Mouse (Mus musculus) limb, embryonic 15.5 days (tissue): Measurements from ENCODE around the gene Nudt4. TPM values are rescaled to one million over a fixed set of nuclear protein-coding genes. Genes with fewer than 3 reads are reported as not detected.

Source experiments
- ATAC-seq: fragments of 200-750 bp; cut with Nextera tagmentation; 2 replicates; pipeline ENCODE4 v1.8.0; 2017; ENCODE audit warnings: low read depth, moderate TSS enrichment; ENCODE audit not compliant: insufficient number of reproducible peaks, low FRiP score, low TSS enrichment
- H3K27ac ChIP-seq: fragments of 300-500 bp; sonication (generic); 2 replicates; pipeline ENCODE4 v1.5.1; 2015; ENCODE audit warnings: moderate library complexity, mild to moderate bottlenecking, inconsistent platforms
- H3K27me3 ChIP-seq: fragments of 300-500 bp; sonication (generic); 2 replicates; pipeline ENCODE4 v1.6.1; 2015; ENCODE audit warnings: inconsistent platforms
- H3K36me3 ChIP-seq: fragments of 300-500 bp; sonication (generic); 2 replicates; pipeline ENCODE4 v1.6.1; 2015; ENCODE audit warnings: inconsistent platforms
- H3K4me1 ChIP-seq: fragments of 300-500 bp; sonication (generic); 2 replicates; pipeline ENCODE4 v1.6.1; 2015; ENCODE audit warnings: inconsistent platforms
- H3K4me2 ChIP-seq: fragments of 300-500 bp; sonication (generic); 2 replicates; pipeline ENCODE4 v1.6.1; 2015; ENCODE audit warnings: mild to moderate bottlenecking, inconsistent platforms
- H3K4me3 ChIP-seq: fragments of 300-500 bp; sonication (generic); 2 replicates; pipeline ENCODE4 v1.5.1; 2015; ENCODE audit warnings: mild to moderate bottlenecking, inconsistent platforms
- H3K9ac ChIP-seq: fragments of 300-500 bp; sonication (generic); 2 replicates; pipeline ENCODE4 v1.6.1; 2015; ENCODE audit warnings: inconsistent platforms
- H3K9me3 ChIP-seq: fragments of 300-500 bp; sonication (generic); 2 replicates; pipeline ENCODE4 v1.6.1; 2016; ENCODE audit warnings: inconsistent platforms
- WGBS: fragments of 180-500 bp; shearing (Covaris S2); methylation state at CpG from one replicate; pipeline ENCODE4 v1.1.7; 2015; 5-methylcytosine and 5-hydroxymethylcytosine counted together
- polyA plus RNA-seq: library from polyadenylated mRNA; unstranded; fragments of >200 nt; fragmentation: Nextera tagmentation; extraction: Ambion mirVana; gene quantifications from 2 replicates; pipeline ENCODE4 v1.2.1, GENCODE M21; 2015

Gene Nudt4
- polyA plus RNA-seq, 1 experiment from 2014 or later, result 86.4 TPM

DNA sequence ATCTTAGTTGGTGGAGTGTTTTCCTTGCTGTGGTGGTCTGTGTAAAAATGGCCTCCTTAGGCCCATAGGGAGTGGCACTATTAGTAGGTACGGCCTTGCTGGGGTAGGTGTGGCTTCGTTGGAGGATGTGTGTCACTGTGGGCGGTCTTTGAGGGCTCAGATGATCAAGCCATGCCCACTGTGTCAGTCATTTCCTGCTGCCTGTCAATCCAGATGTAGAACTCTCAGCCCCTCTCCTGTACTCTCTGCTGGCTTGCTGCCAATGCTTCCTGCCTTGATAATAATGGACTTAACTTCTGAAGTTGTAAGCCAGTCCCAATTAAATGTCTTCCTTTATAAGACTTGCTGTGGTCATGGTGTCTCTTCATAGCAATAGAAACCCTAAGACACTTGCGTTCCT is 25.2 kb upstream of the Nudt4 start:
- no peaks in the 10 kb centered on the region for H3K4me1 ChIP-seq
- no peak for ATAC-seq
- H3K9me3 ChIP-seq, result no peaks in the 10 kb centered on the region
- WGBS, result 87% methylated on average over 4 of the region's 4 CpGs
- H3K27ac ChIP-seq, result no peak overlapping the region
- H3K36me3 ChIP-seq, result no peaks in the 10 kb centered on the region
- H3K4me2 ChIP-seq, result no peak overlapping the region
- H3K27me3 ChIP-seq, result no peaks in the 10 kb centered on the region
- H3K9ac ChIP-seq, result no peak overlapping the region
- H3K4me3 ChIP-seq, result no peak overlapping the region

DNA sequence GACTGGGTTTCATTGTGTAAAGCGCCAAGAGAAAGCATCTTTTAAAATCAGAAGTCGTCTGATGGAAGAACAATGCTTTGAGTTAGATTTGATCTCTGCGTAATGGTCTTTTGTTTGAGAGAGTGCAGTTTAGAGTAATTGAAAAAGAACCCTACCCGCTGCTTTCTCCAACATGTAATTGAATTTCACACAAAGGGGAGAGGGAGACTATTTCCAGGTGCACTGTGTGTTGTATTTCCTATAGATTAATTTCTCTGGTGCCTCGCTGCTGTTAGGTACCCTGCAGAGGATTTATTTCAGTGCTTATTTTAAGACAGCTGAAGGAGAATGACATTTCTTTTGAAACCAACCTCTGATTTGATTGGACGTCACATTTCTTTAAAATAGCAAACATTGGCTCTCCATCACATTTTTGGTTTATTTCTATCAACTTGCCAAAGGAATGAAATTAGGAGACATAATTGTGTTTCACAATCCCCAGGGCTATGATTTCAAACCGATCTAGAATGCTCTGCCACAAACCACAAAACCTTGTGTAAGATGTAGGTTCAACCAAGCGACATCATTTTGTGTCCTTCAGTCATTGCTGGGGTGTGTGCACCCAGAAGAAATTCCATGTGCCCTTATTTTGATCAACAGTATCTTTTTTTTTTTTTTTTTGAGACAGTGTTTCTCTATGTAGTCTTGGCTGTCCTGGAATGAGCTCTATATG is 23.7 kb upstream of the Nudt4 start:
- H3K4me3 ChIP-seq, result no peak overlapping the region
- 66% methylated on average over 8 of the region's 8 CpGs for WGBS
- no peaks in the 10 kb centered on the region for H3K27me3 ChIP-seq
- no peak for ATAC-seq
- H3K36me3 ChIP-seq, result no peaks in the 10 kb centered on the region
- H3K27ac ChIP-seq, result no peak overlapping the region
- H3K4me1 ChIP-seq, result no peaks in the 10 kb centered on the region
- H3K9ac ChIP-seq, result no peak overlapping the region
- no peaks in the 10 kb centered on the region for H3K9me3 ChIP-seq
- H3K4me2 ChIP-seq, result no peak overlapping the region

DNA sequence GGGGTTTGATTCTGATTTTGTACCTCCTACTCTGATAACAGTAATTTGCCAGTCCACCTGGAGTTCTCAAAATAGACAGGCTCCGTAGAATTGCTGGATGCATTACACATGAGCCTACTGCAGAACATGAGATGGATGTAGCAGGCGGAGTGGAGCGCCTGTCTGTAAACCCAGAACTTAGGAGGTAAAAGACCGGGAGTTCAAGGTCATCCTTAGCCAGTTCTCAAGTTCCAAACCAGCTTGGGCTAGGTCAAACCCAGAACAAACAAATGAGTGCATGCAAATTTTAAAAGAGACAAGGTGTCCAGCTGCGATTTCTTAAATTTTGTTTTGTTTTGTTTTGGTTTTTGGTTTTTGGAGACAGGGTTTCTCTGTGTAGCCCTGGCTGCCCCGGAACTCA is 21.6 kb upstream of the Nudt4 start:
- Histone ChIP-seq H3K4me1 (no peaks in the 10 kb centered on the region), H3K4me2 (no peak overlapping the region), H3K4me3 (no peak overlapping the region), H3K9me3 (no peaks in the 10 kb centered on the region), H3K27ac (no peak overlapping the region), H3K27me3 (no peaks in the 10 kb centered on the region), H3K36me3 (no peaks in the 10 kb centered on the region), H3K9ac (no peak overlapping the region)
- no peak for ATAC-seq
- 82% methylated on average over 6 of the region's 6 CpGs for WGBS

DNA sequence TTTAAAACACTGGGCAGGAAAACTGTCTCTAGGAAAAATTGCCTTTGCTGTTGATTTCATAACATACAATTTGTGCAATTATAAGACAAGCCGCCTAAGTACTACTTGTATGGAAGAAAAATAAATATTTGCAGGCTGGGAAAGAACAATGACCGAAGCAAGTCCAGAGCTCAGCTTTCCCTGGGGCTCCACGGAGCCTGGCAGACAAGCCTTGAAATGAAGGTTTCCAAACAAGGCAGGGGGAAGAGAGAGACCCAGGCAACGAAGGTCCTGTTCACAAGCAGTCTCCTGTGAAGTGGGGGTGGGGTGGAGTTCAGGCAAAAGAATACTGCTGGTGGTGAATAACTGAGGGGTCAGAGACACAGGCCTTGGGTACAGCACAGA is 13.6 kb upstream of the Nudt4 start:
- H3K9me3 ChIP-seq, result no peaks in the 10 kb centered on the region
- no peak overlapping the region for H3K4me3 ChIP-seq
- H3K9ac ChIP-seq, result no peak overlapping the region
- no peaks in the 10 kb centered on the region for H3K27me3 ChIP-seq
- WGBS, result 42% methylated on average over 4 of the region's 4 CpGs
- H3K36me3 ChIP-seq, result no peaks in the 10 kb centered on the region
- ATAC-seq, result no peak
- H3K27ac ChIP-seq, result no peak overlapping the region
- H3K4me2 ChIP-seq, result no peak overlapping the region
- no peaks in the 10 kb centered on the region for H3K4me1 ChIP-seq

DNA sequence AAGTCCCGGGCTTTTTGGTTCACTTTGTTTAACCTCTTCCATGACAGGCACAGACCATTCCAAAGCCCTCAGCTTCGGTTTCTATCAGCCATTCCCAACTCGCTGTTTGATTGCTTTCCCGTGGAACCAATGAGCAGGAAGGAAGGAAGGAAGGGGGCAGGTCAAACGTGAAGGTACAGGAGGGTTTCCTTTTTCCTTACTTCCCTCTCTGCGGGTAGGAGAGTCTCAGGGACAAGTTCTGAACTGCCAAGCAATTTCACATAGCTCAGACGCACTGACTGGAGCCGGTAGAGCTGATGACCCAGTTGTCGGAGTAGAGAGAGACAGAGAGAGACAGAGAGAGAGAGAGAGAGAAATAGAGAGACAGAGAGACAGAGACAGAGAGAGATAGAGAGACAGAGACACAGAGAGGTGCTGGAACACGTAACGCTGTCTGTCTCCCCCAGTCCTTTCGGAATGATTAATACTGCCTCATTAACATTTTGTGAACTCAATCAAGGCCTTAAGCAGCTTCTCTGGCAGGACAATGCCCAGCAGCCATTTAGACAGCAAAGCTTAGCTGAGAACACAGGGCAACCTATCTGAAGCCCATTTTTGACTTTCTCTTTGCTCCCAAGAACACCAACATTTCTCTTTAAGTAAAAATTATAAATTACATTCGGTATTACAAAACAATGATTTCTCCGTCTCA is 13.1 kb upstream of the Nudt4 start:
- Histone ChIP-seq H3K36me3 (no peaks in the 10 kb centered on the region), H3K4me2 (no peak overlapping the region), H3K9ac (no peak overlapping the region), H3K4me1 (no peaks in the 10 kb centered on the region), H3K27me3 (no peaks in the 10 kb centered on the region), H3K9me3 (no peaks in the 10 kb centered on the region), H3K27ac (no peak overlapping the region), H3K4me3 (no peak overlapping the region)
- 50% methylated on average over 14 of the region's 14 CpGs for WGBS
- ATAC-seq, result no peak

DNA sequence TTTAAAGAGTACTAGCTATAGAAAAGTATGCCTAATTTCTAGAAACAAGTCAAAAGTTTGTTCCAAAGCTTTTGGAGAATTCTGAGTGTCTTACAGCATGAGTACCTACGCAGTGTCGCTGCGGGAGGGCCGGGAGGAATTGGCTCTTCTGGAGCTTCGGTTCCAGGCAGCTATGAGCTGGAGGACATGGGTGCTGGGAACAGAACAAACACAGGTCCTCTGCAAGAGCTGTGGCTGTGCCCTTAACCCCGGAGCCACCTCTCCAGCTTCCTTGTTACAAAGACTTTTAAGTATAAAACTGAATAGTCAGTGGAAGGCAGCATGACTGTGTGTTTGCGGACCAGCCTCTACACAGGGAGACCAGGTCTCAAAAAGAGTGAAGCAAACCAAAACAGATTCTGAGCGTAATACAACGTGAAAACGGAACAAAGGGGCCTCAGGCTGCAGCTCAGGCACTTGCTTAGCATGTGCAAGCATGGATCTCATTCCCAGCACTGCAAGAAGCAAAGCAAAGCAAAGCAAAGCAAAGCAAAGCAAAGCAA is 12.0 kb upstream of the Nudt4 start:
- Histone ChIP-seq H3K27me3 (no peaks in the 10 kb centered on the region), H3K9me3 (no peaks in the 10 kb centered on the region), H3K4me1 (no peaks in the 10 kb centered on the region), H3K4me2 (no peak overlapping the region), H3K36me3 (no peaks in the 10 kb centered on the region), H3K27ac (no peak overlapping the region), H3K4me3 (no peak overlapping the region), H3K9ac (no peak overlapping the region)
- WGBS, result 75% methylated on average over 10 of the region's 10 CpGs
- ATAC-seq, result no peak

DNA sequence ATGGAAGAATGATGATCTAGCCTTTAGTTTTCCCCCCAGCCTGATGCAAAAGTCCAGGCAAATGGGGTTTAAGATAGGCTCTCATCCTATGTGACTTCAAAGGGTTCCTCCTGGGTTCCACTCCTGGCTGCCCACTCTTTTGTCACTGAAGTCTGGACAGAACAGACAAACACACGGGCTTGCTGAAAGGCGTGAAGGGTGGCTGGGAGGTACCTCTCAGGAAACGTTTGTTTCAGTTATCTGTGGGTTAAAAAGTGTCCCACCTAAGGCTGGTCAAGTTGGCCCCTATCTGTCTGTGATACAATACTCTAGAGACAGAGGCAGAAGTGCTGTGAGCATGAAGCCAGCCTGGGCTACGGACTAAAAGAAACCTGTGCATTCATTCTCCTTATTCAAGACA is 11.0 kb upstream of the Nudt4 start:
- H3K36me3 ChIP-seq, result no peaks in the 10 kb centered on the region
- no peak overlapping the region for H3K4me2 ChIP-seq
- H3K9me3 ChIP-seq, result no peaks in the 10 kb centered on the region
- no peaks in the 10 kb centered on the region for H3K4me1 ChIP-seq
- no peak overlapping the region for H3K4me3 ChIP-seq
- WGBS, result 68% methylated on average over 4 of the region's 4 CpGs
- no peak overlapping the region for H3K27ac ChIP-seq
- H3K9ac ChIP-seq, result no peak overlapping the region
- no peak for ATAC-seq
- H3K27me3 ChIP-seq, result no peaks in the 10 kb centered on the region

DNA sequence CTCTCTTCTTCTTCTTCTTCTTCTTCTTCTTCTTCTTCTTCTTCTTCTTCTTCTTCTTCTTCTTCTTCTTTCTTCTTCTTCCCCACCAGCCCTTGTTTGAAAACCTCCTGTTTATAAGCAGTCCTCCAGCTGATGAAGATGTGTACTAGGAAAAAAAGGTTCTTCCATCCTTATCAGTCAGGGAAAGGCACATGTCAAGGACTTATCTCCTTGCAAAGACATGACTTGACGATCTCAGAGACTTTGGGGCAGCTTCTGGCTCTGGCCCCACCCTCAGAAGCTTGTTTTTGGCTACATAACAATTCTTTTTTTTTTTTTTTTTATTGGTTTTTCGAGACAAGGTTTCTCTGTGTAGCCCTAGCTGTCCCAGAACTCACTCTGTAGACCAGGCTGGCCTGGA is 5.5 kb upstream of the Nudt4 start:
- Histone ChIP-seq H3K4me3 (no peak overlapping the region), H3K9me3 (no peaks in the 10 kb centered on the region), H3K36me3 (no peaks in the 10 kb centered on the region), H3K27ac (no peak overlapping the region), H3K4me1 (peaks cover 9% of the 10 kb centered on the region), H3K27me3 (no peaks in the 10 kb centered on the region), H3K9ac (no peak overlapping the region), H3K4me2 (no peak overlapping the region)
- no peak for ATAC-seq
- WGBS, result 58% methylated on average over 2 of the region's 2 CpGs

DNA sequence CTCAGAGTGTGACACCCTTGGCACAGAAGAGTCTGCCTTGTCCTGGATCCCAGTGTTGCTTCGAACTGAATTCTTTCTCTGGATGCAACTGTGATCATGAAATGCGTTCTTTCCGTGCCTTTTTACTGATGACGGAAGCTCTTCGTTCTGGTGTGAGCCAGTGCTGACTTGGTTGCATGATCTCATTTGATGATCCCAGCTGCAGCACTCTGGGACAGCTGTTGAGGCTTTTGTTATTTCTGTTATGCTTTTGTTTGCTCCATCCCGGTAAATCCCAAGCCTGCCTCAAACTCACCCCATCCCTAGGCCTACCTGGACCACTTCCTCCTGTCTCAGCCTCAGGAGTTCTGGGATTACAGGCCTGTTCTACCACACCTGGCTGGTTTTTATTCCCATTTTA is 4.1 kb upstream of the Nudt4 start:
- Histone ChIP-seq H3K9me3 (no peaks in the 10 kb centered on the region), H3K9ac (no peak overlapping the region), H3K36me3 (no peaks in the 10 kb centered on the region), H3K27me3 (no peaks in the 10 kb centered on the region), H3K4me3 (no peak overlapping the region), H3K4me1 (peaks cover 11% of the 10 kb centered on the region), H3K27ac (no peak overlapping the region), H3K4me2 (no peak overlapping the region)
- WGBS, result 71% methylated on average over 6 of the region's 6 CpGs
- no peak for ATAC-seq

DNA sequence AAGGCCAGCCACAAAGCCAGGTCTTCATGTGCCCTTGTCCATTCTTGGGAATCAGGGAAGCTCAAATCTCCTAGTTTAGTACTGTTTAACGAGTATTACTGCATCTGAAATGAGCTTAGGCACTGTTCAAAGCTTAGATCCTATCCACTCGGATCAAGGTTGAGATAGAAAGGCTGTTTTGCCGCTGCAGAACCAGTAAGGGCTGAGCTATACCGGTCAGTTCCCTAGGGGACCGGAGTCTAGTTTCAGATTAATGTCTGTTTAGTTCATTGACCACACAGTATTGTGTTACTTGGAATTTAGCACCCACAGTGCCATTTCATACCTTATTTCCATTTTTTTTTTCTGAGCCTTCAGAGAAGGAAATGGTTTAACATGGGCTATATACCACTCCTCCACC is 3.6 kb upstream of the Nudt4 start:
- Histone ChIP-seq H3K36me3 (no peaks in the 10 kb centered on the region), H3K27ac (no peak overlapping the region), H3K4me3 (no peak overlapping the region), H3K4me1 (peaks cover 12% of the 10 kb centered on the region), H3K9me3 (no peaks in the 10 kb centered on the region), H3K9ac (no peak overlapping the region), H3K27me3 (no peaks in the 10 kb centered on the region), H3K4me2 (no peak overlapping the region)
- no peak for ATAC-seq
- WGBS, result 67% methylated on average over 5 of the region's 5 CpGs

DNA sequence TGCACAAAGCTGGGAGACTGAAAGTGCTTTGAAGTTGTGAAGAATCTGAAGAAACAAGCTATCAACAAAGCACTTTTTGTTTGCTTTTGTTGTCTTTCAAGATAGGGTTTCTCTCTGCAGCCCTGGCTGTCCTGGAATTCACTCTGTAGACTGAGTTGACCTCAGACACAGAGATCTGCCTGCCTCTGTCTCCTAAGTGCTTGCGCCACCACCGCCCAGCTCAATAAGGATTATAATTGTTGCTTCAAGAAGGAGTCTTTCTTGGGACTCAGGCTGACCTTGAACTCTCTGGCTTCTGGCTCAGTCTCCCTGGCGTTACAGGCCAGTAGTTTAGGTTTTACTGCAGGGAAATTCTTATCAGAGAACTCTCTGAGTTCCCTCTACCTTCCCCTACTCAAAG is 2.8 kb upstream of the Nudt4 start:
- peaks cover 17% of the 10 kb centered on the region for H3K4me1 ChIP-seq
- no peak for ATAC-seq
- no peaks in the 10 kb centered on the region for H3K9me3 ChIP-seq
- H3K27ac ChIP-seq, result no peak overlapping the region
- H3K4me3 ChIP-seq, result no peak overlapping the region
- no peaks in the 10 kb centered on the region for H3K27me3 ChIP-seq
- no peak overlapping the region for H3K9ac ChIP-seq
- no peak overlapping the region for H3K4me2 ChIP-seq
- no peaks in the 10 kb centered on the region for H3K36me3 ChIP-seq
- WGBS, result 92% methylated on average over 3 of the region's 3 CpGs

DNA sequence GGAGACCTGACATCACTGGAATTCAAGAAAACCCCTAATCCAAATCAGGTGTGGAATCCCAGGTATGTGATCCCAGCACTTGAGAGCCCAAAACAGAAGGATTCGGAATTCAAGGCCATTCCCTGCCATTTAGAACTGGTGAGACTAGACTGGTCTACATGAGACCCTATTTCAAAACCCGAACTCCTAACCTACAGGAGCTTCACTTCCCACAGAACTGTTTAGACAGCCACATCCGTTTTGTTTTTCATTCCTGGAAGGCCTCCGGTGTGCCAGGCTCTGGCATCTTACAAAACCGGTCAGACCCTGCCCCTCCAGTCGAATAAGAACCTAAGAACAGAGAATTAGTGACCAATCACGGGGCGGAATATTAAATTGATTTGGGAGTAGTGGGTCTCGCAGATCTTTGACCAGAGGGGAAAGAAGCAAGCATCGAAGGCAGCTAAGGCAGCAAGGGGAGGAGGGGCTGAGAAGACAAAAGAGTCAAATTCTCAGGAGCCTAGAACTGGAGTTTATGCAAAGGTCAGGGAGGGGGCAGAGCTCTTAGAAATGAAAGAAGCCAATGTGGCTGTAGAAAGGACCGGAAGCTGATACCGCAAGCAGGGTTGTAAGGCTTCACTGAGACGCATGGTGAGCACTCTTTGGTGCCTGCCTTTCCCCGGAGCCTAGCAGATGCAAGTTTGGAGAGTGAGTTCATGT is 1.4 kb upstream of the Nudt4 start:
- peaks cover 27% of the 10 kb centered on the region for H3K4me1 ChIP-seq
- no peak overlapping the region for H3K9ac ChIP-seq
- no peak overlapping the region for H3K27ac ChIP-seq
- H3K4me3 ChIP-seq, result no peak overlapping the region
- H3K27me3 ChIP-seq, result no peaks in the 10 kb centered on the region
- no peaks in the 10 kb centered on the region for H3K9me3 ChIP-seq
- no peak for ATAC-seq
- 28% methylated on average over 14 of the region's 14 CpGs for WGBS
- no peak overlapping the region for H3K4me2 ChIP-seq
- no peaks in the 10 kb centered on the region for H3K36me3 ChIP-seq
